Mouse (Mus musculus): ENCODE measurements around the gene Rab3d. TPM values are rescaled to one million over a fixed set of nuclear protein-coding genes. Genes with fewer than 3 reads are reported as not detected.
"Not testable (repeated sequence)": the region's sequence is repeated elsewhere in the genome, so short reads cannot be mapped to it uniquely, and the experiment has no call there.

The Rab3d gene
- total RNA-seq, 2 experiments from 2014 or later: 23.6 to 26.6 TPM

DNA sequence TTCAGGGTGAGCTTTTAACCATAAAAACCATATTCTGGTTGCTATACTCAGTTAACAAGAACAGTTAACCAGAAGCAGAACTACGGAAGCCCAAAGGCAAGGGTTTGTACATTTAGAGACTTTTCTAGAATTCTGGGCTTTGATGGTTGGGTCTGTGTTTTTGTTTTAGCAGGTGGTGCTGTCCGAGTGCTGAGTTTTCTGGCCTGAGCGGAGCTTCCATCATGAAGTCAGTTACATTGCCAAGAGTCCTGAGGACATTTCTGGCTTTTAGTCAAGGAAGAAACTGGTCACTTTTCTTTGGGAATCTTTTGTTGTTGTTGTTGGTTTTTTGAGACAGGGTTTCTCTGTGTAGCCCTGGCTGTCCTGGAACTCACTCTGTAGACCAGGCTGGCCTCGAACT is 14.0 kb downstream of the Rab3d start:
- DNase-seq: no peak

DNA sequence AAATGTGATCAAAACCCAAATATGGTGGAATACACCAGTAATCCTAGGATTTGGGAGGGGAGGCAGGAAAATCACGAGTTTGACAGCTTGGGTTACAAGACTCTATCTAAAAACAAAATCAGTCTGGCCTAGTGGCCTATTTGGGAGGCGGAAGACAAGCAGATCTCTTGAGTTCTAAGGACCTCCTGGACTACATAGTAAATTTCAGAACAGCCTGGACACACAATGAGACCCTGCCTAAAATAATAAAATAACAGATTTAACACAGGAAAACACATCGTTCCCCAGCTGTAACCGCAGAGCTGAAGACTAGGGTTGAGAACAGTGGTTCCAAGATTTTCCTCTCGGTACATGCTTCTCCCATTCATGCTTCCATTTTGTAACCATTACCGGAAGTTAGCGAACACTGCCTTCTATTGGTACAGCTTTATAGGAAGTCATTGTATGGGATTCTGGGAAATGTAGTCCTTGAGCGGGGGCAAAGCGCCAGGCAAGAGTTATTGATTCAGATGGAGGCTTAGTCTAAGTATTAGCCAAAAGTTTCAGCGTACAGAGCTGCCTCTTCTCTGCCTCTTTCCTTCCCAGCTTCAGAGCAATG is 16.7 kb downstream of the Rab3d start:
- peak; percentile 57 to 66 for DNase-seq

DNA sequence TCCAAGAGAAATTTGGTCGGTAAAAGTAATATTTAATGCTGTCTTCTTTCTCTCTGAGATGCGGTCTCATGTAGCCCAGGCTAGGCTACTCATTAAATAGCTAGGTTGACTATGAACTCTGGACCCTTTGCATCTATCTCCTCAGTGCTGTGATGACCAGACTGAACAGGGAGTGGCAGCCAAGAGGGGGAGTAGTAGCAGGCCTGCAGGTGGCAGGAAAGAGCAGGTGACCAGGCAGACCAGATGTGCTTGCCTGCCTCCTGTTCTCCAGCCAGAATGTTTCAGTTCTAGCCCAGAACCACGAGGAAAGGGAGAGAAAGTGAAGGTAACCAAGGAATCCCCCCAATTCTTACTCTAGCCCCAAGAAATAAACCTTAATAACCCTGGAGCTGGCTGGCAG is 28.8 kb downstream of the Rab3d start:
- DNase-seq: no peak

DNA sequence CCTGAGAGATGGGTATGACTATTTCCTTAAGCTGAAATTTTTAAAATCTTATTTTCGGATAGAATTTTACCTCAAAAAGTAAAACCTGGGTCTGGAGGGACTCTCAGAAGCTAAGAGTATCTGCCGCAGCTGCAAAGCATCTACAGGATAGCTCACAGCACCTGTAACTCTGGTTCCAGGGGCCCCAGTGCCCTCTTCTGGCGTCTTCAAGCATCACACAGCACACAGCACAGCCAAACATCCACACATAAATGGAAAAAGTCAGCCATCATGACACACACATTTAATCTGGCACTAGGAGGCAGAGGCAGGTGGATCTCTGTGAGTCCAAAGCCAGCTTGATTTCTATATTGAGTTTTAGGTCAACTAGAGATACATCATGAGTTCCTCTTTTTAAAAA is 41.4 kb downstream of the Rab3d start:
- DNase-seq: no peak

DNA sequence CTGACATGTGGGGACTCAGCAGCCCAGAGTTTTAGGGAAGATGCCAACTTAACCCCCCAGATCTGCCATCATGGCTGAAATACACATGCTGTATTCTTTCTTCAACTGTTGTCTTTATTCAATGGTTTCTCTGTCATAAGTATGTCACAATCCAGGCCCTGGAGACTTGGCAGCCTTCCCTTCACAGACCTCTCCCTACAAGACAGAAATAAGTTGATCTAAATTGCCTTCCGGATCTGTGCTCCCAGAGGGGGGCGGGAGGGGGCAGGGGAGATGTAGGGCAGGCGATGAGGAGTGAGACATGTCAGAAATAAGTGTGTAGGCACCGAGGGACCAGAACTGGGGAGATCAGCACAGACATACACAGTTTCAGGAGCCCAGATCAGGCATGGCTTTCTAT is 45.8 kb downstream of the Rab3d start:
- DNase-seq: no peak

DNA sequence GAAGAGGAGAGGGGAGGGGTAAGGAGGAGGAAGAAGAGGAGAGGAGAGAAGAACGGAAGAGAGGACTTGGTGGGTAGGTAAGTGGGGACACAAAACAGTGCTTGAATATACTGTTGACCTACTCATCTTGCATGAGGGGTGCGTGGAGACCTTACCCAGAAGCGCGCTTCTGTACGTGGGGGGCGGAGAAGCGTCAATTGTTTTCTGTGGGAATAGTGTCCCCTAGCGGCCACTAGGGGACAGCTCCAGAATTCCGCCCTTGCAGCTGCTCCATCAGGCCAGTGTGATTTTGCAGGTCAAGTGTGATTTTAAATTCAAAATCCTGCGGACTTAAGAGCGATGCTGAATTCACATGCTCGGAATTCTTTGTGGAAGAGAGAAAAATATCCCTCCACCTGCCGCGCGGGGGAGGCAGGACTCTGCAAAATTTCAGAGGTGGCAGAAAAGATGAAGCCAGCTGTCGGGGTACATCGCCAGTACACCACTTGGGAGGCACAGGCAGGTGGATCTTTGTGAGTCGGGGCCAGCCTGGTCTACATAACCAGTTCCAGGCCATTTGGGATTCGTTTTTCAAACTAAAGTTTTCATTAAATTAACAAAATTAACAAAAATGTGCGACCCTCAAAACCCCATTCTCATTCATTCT is 47.0 kb downstream of the Rab3d start:
- DNase-seq: peak; percentile 36 to 40

DNA sequence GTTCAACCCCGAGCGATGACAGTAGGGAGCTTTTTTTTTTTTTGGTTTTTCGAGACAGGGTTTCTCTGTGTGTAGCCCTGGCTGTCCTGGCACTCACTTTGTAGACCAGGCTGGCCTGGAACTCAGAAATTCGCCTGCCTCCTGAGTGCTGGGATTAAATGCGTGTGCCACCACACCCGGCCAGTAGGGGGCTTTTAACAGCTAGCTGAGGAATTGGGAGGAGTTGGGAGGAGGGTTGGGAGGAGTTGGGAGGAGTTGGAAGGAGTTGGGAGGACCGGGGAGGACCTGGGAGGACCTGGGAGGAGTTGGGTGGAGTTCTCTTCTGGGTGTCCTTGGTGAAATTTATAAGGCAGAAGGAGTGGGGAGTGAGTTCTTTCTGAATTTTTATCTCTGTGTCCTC is 48.7 kb downstream of the Rab3d start:
- peak; percentile 31 to 50 for DNase-seq

DNA sequence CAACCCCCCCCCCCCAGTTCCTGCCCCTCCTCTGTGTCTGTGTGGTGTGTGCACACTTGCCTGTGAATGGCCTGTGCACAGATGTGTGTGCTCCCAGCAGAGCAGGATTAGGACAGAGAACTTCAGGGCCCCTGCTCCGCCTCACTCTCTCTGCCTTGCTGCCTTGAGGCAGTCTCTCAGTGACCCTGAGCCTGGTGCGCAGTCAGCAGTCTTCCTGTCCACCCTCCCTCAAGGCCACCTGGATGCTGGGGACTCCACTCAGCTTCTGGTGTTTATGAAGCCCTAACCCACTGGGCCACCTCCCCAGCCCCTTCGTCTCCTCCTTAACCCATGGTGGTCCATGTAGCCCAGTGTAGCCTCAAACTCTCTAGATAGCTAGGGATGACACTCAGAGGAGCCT is 50.3 kb downstream of the Rab3d start:
- DNase-seq: no peak

DNA sequence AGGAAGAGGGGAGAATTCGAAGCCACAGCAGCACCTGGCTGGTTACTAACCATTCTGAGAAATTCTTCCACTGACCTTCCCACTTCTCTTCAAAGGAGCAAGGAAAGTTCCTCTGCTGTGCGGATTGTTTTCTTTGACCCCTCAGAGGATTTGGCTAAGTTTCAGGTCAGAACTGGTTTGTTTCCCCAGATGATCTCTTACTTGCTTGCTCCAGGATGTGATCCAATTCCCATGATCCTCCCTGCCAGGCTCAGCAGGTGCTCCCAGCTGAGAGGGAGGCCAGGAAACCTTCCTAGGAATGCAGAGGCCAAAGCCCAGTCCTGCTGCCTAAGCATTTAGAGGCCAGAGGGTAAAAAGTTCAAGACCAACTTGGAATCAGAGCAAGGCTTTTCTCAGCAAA is 51.4 kb downstream of the Rab3d start:
- DNase-seq: no peak

DNA sequence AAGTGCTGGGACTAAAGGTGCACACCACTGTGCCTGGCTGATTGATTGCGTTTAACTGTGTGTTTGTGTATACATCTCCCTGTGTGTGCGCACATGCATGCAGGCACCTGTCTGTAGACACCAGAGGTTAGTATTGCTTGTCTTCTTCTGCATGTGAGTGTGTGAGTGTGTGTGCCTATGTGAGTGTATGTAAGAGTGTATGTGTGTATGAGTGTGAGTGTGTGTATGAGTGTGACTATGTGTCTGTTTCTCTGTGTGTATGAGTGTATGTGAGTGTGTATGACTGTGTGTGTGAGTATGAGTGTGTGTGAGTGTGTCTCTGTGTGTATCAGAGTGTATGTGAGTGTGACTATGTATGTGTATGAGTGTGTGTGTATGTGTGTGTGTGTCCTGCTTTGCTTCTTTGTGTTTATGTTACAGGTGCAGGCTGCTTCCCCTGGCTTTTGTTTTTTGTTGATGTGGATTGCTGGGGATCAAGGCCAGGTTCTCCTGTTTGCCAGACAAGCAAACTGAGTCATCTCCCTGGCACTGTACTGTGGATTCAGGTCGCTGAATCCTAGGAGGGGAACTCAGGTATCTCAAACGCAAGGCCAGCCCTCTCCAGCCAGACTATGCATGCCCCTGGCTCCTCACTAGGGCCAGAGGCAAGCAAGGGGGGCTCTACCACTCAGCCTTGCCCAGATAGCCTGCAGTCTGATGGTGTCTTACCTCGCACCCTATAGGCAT is 52.2 kb downstream of the Rab3d start:
- DNase-seq: no peak

DNA sequence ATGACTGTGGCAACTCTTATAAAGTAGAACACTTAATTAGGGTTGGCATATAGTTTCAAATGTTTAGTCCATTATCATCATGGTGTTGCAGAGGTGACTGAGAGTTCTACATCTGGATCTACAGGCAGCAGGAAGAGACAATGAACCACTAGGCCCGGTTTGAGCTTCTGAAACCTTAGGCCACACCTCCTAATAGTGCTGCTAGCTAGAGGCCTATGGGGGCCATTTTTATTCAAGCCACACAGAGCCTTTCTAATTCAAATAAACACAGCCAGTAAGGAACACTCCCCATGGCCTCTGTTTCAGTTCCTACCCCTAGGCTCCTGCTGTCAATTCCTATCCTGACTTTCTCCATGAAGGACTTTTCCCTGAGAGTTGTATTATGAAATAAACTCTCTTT is 55.8 kb downstream of the Rab3d start:
- no peak for DNase-seq

DNA sequence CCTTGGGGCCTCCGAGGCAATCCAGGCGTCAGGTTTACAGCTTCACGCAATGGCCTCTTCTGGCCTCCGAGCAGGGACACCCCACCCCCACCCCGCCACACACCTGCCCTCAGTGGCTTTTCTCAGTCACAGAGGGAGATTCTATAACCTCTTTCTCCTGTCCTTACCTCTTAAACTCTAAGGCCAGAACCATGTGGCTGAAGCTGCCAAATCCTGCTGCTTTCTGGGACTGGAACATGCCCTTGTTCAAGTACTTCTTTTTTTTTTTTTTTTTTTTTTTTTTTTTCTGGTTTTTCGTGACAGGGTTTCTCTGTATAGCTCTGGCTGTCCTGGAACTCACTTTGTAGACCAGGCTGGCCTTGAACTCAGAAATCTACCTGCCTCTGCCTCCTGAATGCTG is 57.6 kb downstream of the Rab3d start:
- not testable (repeated sequence) for DNase-seq

DNA sequence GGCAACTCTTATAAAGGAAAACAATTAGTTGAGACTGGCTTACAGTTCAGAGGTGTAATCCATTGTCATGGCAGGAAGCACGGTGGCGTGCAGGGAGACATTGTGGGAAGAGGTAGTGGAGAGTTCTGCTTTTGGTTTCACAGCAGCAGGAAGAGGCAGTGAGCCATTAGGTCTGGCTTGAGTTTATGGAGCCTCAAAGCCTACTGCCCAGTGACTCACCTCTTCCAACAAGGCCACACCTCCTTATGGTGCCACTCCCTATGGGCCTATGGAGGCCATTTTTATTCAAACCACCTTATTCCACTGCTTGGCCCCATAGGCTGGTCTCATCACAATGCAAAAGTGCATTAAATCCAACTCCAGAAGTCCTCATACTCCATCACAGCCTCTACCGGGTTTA is 58.4 kb downstream of the Rab3d start:
- DNase-seq: no peak

DNA sequence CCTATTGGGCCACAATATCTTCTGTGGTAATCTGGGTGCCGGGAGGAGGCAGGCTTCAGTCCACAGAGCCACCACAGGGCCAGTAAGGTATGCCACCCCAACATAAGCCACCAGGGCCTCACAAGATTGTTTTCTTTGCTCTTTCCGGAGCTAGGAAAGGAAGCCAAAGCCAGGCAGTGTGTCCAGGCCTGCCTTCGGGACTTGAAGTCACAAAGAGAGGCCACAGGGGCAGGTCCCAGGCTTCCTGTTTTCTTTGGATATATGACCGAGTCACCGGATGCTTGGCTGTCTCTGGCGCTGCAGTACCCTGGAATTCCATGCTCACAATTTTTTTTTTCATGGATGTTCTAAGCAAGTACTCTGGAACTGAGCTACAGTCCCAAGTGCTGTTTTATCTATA is 59.9 kb downstream of the Rab3d start:
- DNase-seq: no peak

DNA sequence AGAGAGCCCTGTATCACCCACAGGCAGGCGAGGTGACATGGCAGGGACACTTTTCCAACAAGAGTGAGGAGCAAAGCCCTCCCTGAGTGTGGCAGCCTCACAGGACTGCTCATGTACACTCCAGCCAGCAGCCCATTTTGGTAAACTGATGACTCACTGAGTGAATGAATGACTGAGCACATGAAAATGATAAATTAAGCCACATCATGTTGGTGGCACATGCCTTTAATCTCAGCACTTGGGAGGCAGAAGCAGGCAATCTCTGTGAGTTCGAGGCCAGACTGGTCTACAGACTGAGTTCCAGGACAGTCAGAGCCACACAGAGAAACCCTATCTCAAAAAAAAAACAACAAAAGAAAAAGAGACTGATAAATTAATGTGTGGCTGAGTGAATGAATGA is 60.5 kb downstream of the Rab3d start:
- DNase-seq: no peak

Other genes with a start within 250 kb of the Rab3d start
- 10 to 100 TPM; 13.7 to 14.1 TPM for gene Ldlr, start 194.7 kb downstream of the Rab3d start, total RNA-seq (2021)
- 1 to 10 TPM; 1.4 to 2.1 TPM for gene Spc24, start 157.9 kb downstream of the Rab3d start, total RNA-seq (2021)
- gene Kank2, start 119.4 kb downstream of the Rab3d start, total RNA-seq (2021): 1 to 10 TPM; 6.3 to 7.0 TPM
- not detected for gene Angptl8, start 82.7 kb downstream of the Rab3d start, total RNA-seq (2021)
- 10 to 100 TPM; 14.1 to 15.0 TPM for gene Dock6, start 65.6 kb downstream of the Rab3d start, total RNA-seq (2021)
- gene Ccdc159, start 9.3 kb upstream of the Rab3d start, total RNA-seq (2021): 10 to 100 TPM; 19.3 to 21.2 TPM
- gene Tmem205, start 9.4 kb upstream of the Rab3d start, total RNA-seq (2021): 10 to 100 TPM; 41.0 to 44.6 TPM
- 100 to 1,000 TPM; 303 to 315 TPM for gene Plppr2, start 18.8 kb upstream of the Rab3d start, total RNA-seq (2021)
- gene Swsap1, start 37.6 kb upstream of the Rab3d start, total RNA-seq (2021): 10 to 100 TPM; 14.7 to 15.9 TPM
- 10 to 100 TPM in 1 of 2 experiments, 1 to 10 TPM in 1; 9.1 to 10.6 TPM for gene Epor, start 45.3 kb upstream of the Rab3d start, total RNA-seq (2021)
- 1 to 10 TPM; 1.7 to 1.9 TPM for gene Rgl3, start 71.3 kb upstream of the Rab3d start, total RNA-seq (2021)
- 1 to 10 TPM; 9.5 to 9.9 TPM for gene Ccdc151, start 84.4 kb upstream of the Rab3d start, total RNA-seq (2021)
- gene Prkcsh, start 84.6 kb upstream of the Rab3d start, total RNA-seq (2021): 100 to 1,000 TPM; 110 to 114 TPM
- gene Elavl3, start 133.8 kb upstream of the Rab3d start, total RNA-seq (2021): 100 to 1,000 TPM; 172 to 175 TPM
- gene Gm49318, start 153.1 kb upstream of the Rab3d start, total RNA-seq (2021): 1 to 10 TPM; 3.1 to 4.5 TPM
- 10 to 100 TPM; 20.8 to 23.6 TPM for gene Zfp653, start 153.2 kb upstream of the Rab3d start, total RNA-seq (2021)
- 10 to 100 TPM; 42.2 to 46.3 TPM for gene Ecsit, start 167.2 kb upstream of the Rab3d start, total RNA-seq (2021)
- gene Cnn1, start 181.0 kb upstream of the Rab3d start, total RNA-seq (2021): under 1 TPM; 0.55 to 0.61 TPM
- gene Elof1, start 199.0 kb upstream of the Rab3d start, total RNA-seq (2021): 10 to 100 TPM; 53.5 to 57.9 TPM
- 1 to 10 TPM in 1 of 2 experiments, under 1 TPM in 1; 0.91 to 1.3 TPM for gene Acp5, start 217.5 kb upstream of the Rab3d start, total RNA-seq (2021)
- gene Pigyl, start 238.7 kb upstream of the Rab3d start, total RNA-seq (2021): 10 to 100 TPM; 44.9 to 47.4 TPM

Data from layer of hippocampus, postnatal 36 days (tissue).